Mouse (Mus musculus) neural tube, embryonic 12.5 days (tissue): ENCODE results near the gene Grip1. TPM values are rescaled to one million over a fixed set of nuclear protein-coding genes. Genes with fewer than 3 reads are reported as not detected.

Experiments
- ATAC-seq: fragments of 200-750 bp; cut with Nextera tagmentation; 2 replicates; pipeline ENCODE4 v1.8.0; 2017; ENCODE audit warnings: low read depth, mild to moderate bottlenecking, moderate TSS enrichment, moderate library complexity; ENCODE audit not compliant: low FRiP score
- H3K27ac ChIP-seq: fragments of 300-500 bp; sonication (generic); 2 replicates; pipeline ENCODE4 v1.5.1; 2016
- H3K27me3 ChIP-seq: fragments of 300-500 bp; sonication (generic); replicated peaks from 2 replicates; pipeline ENCODE4 v1.6.1; 2016; ENCODE audit warnings: mild to moderate bottlenecking
- H3K36me3 ChIP-seq: fragments of 300-500 bp; sonication (generic); 2 replicates; pipeline ENCODE4 v1.6.1; 2016; ENCODE audit warnings: mild to moderate bottlenecking
- H3K4me1 ChIP-seq: fragments of 300-500 bp; sonication (generic); 2 replicates; pipeline ENCODE4 v1.6.1; 2016
- H3K4me2 ChIP-seq: fragments of 300-500 bp; sonication (generic); replicated peaks from 2 replicates; pipeline ENCODE4 v1.6.1; 2016; ENCODE audit warnings: mild to moderate bottlenecking
- H3K4me3 ChIP-seq: fragments of 300-500 bp; sonication (generic); 2 replicates; pipeline ENCODE4 v1.5.1; 2016
- H3K9ac ChIP-seq: fragments of 300-500 bp; sonication (generic); 2 replicates; pipeline ENCODE4 v1.6.1; 2016; ENCODE audit warnings: mild to moderate bottlenecking
- H3K9me3 ChIP-seq: fragments of 300-500 bp; sonication (generic); 2 replicates; pipeline ENCODE4 v1.6.1; 2016; ENCODE audit warnings: mild to moderate bottlenecking
- WGBS: fragments of 180-500 bp; shearing (Covaris S2); methylation state at CpG from one replicate; pipeline ENCODE4 v1.1.7; 2016; 5-methylcytosine and 5-hydroxymethylcytosine counted together
- polyA plus RNA-seq: library from polyadenylated mRNA; unstranded; fragments of >200 nt; fragmentation: Nextera tagmentation; extraction: Ambion mirVana; gene quantifications from 2 replicates; pipeline ENCODE4 v1.2.1, GENCODE M21; 2016

The Grip1 gene
- polyA plus RNA-seq, 1 experiment from 2014 or later: 20.3 TPM

DNA sequence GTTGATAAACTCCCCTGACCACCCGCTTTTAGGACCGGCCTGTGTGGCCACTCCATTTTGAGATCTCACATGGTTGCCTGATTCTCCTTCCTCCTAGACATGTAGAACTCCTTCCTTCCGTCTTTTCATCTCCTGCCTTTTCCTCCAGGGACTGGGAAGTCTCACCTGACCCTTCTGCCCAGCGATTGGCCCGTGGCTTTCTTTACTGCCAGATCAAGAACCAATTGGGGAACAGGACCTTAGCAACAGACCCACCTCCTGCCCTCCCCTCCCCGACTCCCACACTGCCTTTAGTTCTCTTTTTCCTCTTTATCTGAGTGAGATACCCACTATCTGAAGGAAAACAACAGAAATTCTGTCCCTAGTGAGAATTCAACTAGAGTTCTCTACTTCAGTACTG is 180.9 kb downstream of the Grip1 start:
- Histone ChIP-seq H3K27me3 (no peaks in the 10 kb centered on the region), H3K4me2 (no peak overlapping the region), H3K4me3 (no peak overlapping the region), H3K27ac (no peak overlapping the region), H3K36me3 (no peaks in the 10 kb centered on the region), H3K9ac (no peak overlapping the region), H3K4me1 (0 out of 2 replicates have a peak, but pooled peaks cover 5% of the 10 kb centered on the region), H3K9me3 (no peaks in the 10 kb centered on the region)
- ATAC-seq: no peak
- 76% methylated on average over 6 of the region's 6 CpGs for WGBS

DNA sequence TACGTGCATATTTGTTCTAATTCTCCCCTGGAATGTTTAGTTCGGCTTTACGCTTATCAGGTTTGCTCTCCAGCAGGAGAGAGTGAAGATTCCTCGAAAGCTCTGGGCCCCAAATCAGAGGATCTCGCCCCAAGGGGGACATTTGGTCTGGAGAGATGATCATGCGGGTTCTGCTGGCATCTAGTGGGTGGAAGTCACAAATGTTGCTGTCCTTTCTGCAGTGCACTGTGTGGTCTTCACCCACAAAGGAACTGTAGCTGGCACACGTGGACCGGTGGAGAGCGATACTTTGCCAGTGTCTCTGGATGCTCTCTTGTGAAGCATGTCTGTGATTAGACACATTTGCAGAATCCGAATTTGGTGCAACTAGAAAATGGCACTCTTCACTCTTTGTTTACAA is 186.9 kb downstream of the Grip1 start:
- no peaks in the 10 kb centered on the region for H3K27me3 ChIP-seq
- H3K9ac ChIP-seq: no peak overlapping the region
- peaks cover 9% of the 10 kb centered on the region; the same call in 1 of the 2 replicates for H3K4me1 ChIP-seq
- WGBS: 87% methylated on average over 10 of the region's 10 CpGs
- no peaks in the 10 kb centered on the region for H3K9me3 ChIP-seq
- ATAC-seq: no peak
- no peak overlapping the region for H3K4me3 ChIP-seq
- H3K27ac ChIP-seq: no peak overlapping the region
- no peak overlapping the region for H3K4me2 ChIP-seq
- no peaks in the 10 kb centered on the region for H3K36me3 ChIP-seq

DNA sequence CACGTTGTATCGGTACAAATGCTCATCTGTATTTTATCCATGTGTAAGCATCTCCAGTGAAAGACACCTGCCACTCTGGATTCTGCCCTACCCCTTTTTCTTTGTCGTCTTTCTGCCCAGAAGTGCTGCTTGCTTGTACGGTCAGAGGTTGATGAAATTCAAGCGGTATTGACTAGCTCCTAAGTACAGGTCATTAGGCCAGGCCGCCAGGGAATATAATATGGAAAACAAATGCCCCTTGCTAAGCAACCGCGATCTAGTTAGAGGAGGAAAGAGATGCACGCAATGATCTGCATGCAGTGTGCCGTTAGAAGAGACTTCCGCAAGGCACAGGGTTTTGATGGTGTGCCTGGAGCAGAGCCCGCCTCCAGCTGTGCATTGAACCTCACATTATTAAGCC is 187.4 kb downstream of the Grip1 start:
- H3K4me2 ChIP-seq: no peak overlapping the region
- H3K4me3 ChIP-seq: no peak overlapping the region
- H3K36me3 ChIP-seq: no peaks in the 10 kb centered on the region
- WGBS: 69% methylated on average over 12 of the region's 12 CpGs
- H3K4me1 ChIP-seq: peaks cover 9% of the 10 kb centered on the region; the same call in 1 of the 2 replicates
- H3K27me3 ChIP-seq: no peaks in the 10 kb centered on the region
- no peak overlapping the region for H3K9ac ChIP-seq
- no peak overlapping the region for H3K27ac ChIP-seq
- no peaks in the 10 kb centered on the region for H3K9me3 ChIP-seq
- no peak for ATAC-seq

DNA sequence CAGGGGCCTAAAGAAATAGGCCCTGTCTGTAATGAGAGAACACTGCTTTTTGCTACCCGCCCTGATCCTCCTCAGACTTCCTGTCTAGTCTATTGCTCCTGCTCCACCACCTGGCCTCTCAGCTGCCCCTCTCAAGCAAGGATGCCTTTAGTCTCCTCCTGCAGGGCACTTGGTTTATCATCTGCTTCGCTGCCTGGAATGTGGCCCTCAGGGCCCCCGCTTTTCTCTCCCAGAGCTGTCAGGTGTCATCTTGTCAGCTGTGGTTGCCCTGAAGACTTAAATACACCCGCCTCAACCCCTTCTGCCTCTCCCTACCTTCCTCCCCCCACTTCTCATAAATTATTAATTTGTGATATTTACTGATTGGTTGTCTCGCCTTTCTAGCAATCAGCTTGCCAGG is 190.7 kb downstream of the Grip1 start:
- no peak overlapping the region for H3K27ac ChIP-seq
- ATAC-seq: no peak
- no peak overlapping the region for H3K4me3 ChIP-seq
- H3K27me3 ChIP-seq: no peaks in the 10 kb centered on the region
- 61% methylated on average over 5 of the region's 5 CpGs for WGBS
- H3K4me2 ChIP-seq: no peak overlapping the region
- no peak overlapping the region for H3K9ac ChIP-seq
- no peaks in the 10 kb centered on the region for H3K36me3 ChIP-seq
- peaks cover 3% of the 10 kb centered on the region; the same call in 1 of the 2 replicates for H3K4me1 ChIP-seq
- no peaks in the 10 kb centered on the region for H3K9me3 ChIP-seq

DNA sequence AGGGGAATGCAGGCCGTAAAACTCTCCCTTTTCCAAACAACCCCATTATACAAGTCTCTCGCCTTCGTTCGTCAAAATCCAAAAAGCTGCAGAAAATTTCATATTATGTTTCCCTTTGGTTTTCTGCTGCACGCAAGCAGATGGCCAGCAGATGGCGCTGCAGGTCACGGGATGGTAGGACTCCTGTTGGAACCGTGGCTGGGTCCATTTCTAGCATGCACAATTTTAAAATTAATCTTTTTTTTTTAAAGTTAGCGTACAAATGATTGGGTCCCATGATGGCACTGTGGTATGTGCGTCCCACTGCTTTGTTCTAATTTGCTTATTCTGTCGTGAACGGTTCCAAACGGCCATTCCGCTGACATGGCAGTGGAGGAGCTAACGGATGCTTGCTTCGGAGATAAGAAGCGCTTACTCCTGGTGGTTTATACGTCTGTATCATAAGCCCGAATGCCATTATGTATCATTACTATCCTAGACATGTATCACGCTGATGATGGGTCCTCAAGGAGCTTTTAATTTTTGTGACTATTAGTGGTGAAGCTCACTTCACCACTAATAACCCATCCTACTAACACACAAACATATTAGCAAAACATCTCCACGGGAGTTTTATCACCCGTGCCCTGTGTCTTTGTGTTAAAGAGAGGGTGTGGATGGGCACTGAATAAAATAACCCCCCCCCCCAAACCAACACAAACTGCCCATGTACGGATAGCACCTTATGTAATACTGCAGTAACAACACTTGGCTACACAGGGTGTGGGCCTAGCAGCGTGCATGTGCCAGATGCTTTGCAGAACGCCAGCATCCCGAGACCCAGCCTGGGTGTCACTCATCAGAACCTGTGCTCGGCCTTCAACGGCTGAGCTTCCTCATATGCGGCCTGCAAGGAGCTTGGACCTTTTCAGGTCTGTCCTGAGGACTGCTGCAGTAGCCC is 193.1 kb downstream of the Grip1 start:
- no peak overlapping the region for H3K9ac ChIP-seq
- H3K27me3 ChIP-seq: no peaks in the 10 kb centered on the region
- peaks cover 3% of the 10 kb centered on the region; the same call in 1 of the 2 replicates for H3K4me1 ChIP-seq
- H3K4me3 ChIP-seq: no peak overlapping the region
- no peak overlapping the region for H3K27ac ChIP-seq
- WGBS: 64% methylated on average over 29 of the region's 29 CpGs
- no peaks in the 10 kb centered on the region for H3K36me3 ChIP-seq
- no peak overlapping the region for H3K4me2 ChIP-seq
- H3K9me3 ChIP-seq: no peaks in the 10 kb centered on the region
- no peak for ATAC-seq

DNA sequence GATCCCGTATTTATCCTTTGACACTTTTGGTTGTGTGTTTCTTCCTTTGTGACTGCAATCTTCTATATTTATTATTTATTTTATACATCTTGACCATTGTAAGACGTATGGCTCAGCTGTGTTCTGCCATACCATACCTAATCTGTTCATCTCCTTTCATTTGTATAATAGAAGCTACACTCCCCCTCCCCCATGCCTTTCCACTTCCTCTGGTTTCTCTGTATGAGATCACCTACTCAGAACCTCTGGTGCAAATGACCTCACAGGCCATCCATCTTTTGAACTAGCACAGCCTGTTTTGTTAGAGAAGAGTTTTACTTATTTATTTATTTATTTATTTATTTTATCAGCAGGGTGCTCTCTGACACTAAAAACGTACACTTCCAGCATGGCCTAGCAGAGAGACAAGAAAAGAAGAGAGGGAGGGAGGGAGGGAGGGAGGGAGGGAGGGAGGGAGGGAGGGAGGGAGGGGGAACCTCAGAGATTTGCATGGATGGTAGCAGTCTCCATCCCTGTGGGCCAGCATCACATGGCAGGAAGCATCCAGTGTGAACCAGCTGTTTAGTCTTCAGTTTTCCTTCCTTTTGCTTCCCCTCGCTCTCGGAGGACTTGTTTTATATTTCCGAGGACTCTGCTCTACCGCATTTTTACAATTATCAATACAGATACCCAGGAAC is 207.2 kb downstream of the Grip1 start:
- peaks cover 5% of the 10 kb centered on the region for H3K4me1 ChIP-seq
- no peak overlapping the region for H3K4me2 ChIP-seq
- H3K9ac ChIP-seq: no peak overlapping the region
- 0 out of 2 replicates have a peak, but pooled peaks have one; percentile 61 for ATAC-seq
- no peak overlapping the region for H3K4me3 ChIP-seq
- no peaks in the 10 kb centered on the region for H3K36me3 ChIP-seq
- 64% methylated on average over 7 of the region's 7 CpGs for WGBS
- no peak overlapping the region for H3K27ac ChIP-seq
- H3K27me3 ChIP-seq: no peaks in the 10 kb centered on the region
- H3K9me3 ChIP-seq: peaks cover 15% of the 10 kb centered on the region; the same call in 1 of the 2 replicates

DNA sequence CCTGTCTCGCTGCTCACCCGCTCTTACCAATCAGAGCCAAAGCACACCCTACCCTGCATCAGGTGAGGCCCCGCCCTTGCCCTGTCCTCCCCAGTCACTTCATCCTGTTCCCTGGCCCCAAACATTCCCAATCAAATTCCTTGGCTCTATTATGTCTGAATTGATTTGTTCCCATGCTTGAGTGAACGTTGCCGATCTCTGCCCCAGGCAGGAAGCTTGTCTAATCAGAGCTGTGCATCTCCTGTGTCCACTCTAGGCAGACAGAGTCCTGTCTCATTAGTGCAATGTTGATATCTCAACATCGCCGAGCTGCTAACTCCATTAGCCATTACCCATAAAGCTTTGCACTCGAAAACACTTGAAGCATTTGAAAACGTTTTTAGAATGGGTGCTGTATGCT is 210.0 kb downstream of the Grip1 start:
- Histone ChIP-seq H3K4me3 (no peak overlapping the region), H3K9me3 (no peaks in the 10 kb centered on the region), H3K4me1 (peaks cover 9% of the 10 kb centered on the region), H3K27ac (no peak overlapping the region), H3K4me2 (no peak overlapping the region), H3K27me3 (no peaks in the 10 kb centered on the region), H3K36me3 (no peaks in the 10 kb centered on the region), H3K9ac (no peak overlapping the region)
- ATAC-seq: no peak
- WGBS: 79% methylated on average over 9 of the region's 9 CpGs

DNA sequence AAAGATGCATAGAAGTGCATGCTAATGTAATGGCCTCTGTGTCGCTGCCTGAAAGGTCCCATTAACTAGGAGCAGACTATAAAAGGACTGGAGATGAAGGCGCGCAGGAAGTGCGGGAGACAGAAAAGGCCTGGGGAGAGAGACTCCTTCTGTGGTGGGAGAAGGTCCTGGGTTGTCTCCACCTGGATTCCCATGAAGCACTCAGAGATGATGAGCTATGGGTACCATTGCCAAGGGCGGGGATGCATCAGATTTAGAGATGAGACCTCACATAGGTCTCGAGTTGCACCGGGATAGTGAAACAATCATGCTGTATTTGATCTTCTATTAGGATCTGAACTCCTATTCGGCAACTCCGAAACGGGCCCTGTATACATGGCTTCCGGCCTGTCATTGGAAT is 212.8 kb downstream of the Grip1 start:
- H3K9ac ChIP-seq: no peak overlapping the region
- no peak overlapping the region for H3K4me2 ChIP-seq
- H3K9me3 ChIP-seq: no peaks in the 10 kb centered on the region
- no peak overlapping the region for H3K4me3 ChIP-seq
- H3K27ac ChIP-seq: no peak overlapping the region
- ATAC-seq: no peak
- H3K36me3 ChIP-seq: no peaks in the 10 kb centered on the region
- peaks cover 5% of the 10 kb centered on the region for H3K4me1 ChIP-seq
- H3K27me3 ChIP-seq: no peaks in the 10 kb centered on the region
- WGBS: 58% methylated on average over 11 of the region's 11 CpGs

DNA sequence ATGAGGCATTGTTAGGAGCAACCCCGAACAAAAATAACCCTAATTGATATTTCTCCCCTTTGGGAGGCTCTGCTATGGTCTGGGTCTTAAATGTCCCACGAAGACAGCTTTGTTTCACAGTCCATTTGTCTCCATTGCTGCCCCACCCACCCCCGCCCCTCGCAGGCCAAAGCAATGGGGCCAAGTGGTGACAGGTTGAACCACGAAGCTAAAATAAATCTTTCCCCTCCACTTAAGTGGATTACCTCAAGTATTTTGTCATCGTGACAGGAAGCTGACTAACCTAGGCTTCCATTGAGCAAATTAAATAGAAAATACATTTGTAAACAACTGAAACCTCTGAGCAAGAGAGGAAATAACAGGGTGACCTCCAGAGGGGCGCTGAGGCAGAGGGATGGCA is 216.8 kb downstream of the Grip1 start:
- Histone ChIP-seq H3K4me3 (no peak overlapping the region), H3K9me3 (no peaks in the 10 kb centered on the region), H3K9ac (no peak overlapping the region), H3K27me3 (no peaks in the 10 kb centered on the region), H3K4me2 (no peak overlapping the region), H3K36me3 (no peaks in the 10 kb centered on the region), H3K27ac (no peak overlapping the region), H3K4me1 (peaks cover 9% of the 10 kb centered on the region)
- WGBS: 28% methylated on average over 7 of the region's 7 CpGs
- no peak for ATAC-seq

DNA sequence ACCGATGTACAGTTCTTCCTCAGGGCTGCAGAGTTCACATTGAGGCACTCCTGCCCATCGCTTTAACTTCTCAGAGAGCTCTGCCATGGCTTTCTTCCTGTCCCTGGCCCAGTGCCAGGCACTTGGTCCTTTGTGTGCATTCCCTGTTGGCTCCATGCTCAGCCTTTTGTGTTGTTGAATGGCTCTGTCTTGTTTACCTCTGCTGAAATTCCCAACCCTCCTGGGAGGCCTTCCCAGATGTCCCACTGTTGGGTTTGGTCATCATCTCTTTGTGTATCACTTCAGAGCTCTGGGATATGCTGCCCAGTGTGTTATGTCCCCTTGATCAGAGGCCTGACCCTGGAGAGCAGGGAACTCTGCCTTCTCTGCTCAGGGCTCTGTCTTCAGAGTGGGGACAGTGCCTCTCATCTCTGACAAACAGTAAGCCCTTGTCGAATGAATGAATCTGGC is 230.8 kb downstream of the Grip1 start:
- Histone ChIP-seq H3K27ac (no peak overlapping the region), H3K9me3 (no peaks in the 10 kb centered on the region), H3K4me1 (peaks cover 40% of the 10 kb centered on the region), H3K4me3 (no peak overlapping the region), H3K9ac (no peak overlapping the region), H3K36me3 (no peaks in the 10 kb centered on the region), H3K27me3 (no peaks in the 10 kb centered on the region), H3K4me2 (no peak overlapping the region)
- WGBS: 26% methylated on average over 3 of the region's 3 CpGs
- ATAC-seq: peak; percentile 66

DNA sequence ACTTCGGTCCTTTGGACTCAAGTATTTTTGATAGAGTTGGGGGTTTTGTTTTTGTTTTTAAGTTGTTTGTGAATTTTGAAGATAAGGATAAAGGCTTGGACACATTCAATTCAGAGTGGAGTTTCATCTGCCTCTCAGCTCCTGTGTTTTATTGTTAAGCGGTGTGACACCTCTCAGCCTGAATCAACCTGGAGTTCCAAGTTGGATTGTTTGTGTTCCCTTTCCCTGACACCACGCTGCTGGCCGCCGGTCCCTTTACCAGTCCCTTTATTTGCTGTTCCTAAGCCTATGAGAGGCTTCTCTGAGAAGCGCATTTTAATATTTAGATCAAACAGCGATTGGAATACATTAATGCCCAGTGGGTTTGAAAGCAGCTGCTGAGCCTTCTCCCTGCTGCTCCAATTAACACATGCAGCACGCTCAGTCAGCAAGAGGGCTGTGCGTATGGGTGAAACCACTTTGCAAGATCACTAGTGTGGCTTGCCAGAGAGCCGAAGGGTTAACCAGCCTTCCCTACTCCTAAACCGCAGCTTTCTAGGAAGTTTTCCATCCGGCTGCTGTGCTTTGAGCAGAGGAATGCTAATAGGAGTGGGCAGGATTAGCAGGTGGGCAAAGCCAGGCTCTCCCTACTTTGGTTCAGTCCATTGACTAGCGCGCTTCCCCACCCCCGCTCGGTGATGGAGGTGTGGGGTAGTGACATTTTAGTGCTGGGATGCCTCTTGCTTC is 237.9 kb downstream of the Grip1 start:
- Histone ChIP-seq H3K4me1 (peaks cover 43% of the 10 kb centered on the region), H3K9me3 (no peaks in the 10 kb centered on the region), H3K9ac (0 out of 2 replicates have a peak overlapping the region, but pooled peaks have one; percentile 48), H3K27ac (peak overlapping the region; percentile 68; the same call in 1 of the 2 replicates), H3K27me3 (no peaks in the 10 kb centered on the region), H3K4me2 (peak overlapping the region; percentile 78), H3K36me3 (no peaks in the 10 kb centered on the region), H3K4me3 (peak overlapping the region; percentile 45)
- 1% methylated on average over 16 of the region's 16 CpGs for WGBS
- ATAC-seq: peak; percentile 82
